Mouse (Mus musculus) lung, embryonic 15.5 days (tissue): ENCODE results near the gene Gm48551. TPM values are rescaled to one million over a fixed set of nuclear protein-coding genes. Genes with fewer than 3 reads are reported as not detected.

ENCODE experiments used
- ATAC-seq: fragments of 200-750 bp; cut with Nextera tagmentation; 2 replicates; pipeline ENCODE4 v1.8.0; 2017; ENCODE audit warnings: moderate number of reproducible peaks, borderline replicate concordance; ENCODE audit not compliant: low FRiP score, low TSS enrichment; ENCODE audit errors: extremely low read depth
- H3K27ac ChIP-seq: fragments of 300-500 bp; sonication (generic); 2 replicates; pipeline ENCODE4 v1.5.1; 2015; ENCODE audit warnings: moderate library complexity, mild to moderate bottlenecking, inconsistent platforms
- H3K27me3 ChIP-seq: fragments of 300-500 bp; sonication (generic); 2 replicates; pipeline ENCODE4 v1.6.1; 2015; ENCODE audit warnings: inconsistent platforms
- H3K36me3 ChIP-seq: fragments of 300-500 bp; sonication (generic); 2 replicates; pipeline ENCODE4 v1.6.1; 2015; ENCODE audit warnings: inconsistent platforms
- H3K4me1 ChIP-seq: fragments of 300-500 bp; sonication (generic); 2 replicates; pipeline ENCODE4 v1.6.1; 2015; ENCODE audit warnings: inconsistent platforms
- H3K4me2 ChIP-seq: fragments of 300-500 bp; sonication (generic); 2 replicates; pipeline ENCODE4 v1.6.1; 2015; ENCODE audit warnings: inconsistent platforms, mild to moderate bottlenecking, moderate library complexity
- H3K4me3 ChIP-seq: fragments of 300-500 bp; sonication (generic); 2 replicates; pipeline ENCODE4 v1.5.1; 2015; ENCODE audit warnings: mild to moderate bottlenecking, inconsistent platforms
- H3K9ac ChIP-seq: fragments of 300-500 bp; sonication (generic); 2 replicates; pipeline ENCODE4 v1.6.1; 2015; ENCODE audit warnings: inconsistent platforms
- H3K9me3 ChIP-seq: fragments of 300-500 bp; sonication (generic); 2 replicates; pipeline ENCODE4 v1.6.1; 2016; ENCODE audit warnings: inconsistent platforms
- WGBS: fragments of 180-500 bp; shearing (Covaris S2); methylation state at CpG from one replicate; pipeline ENCODE4 v1.1.7; 2015; 5-methylcytosine and 5-hydroxymethylcytosine counted together
- polyA plus RNA-seq: library from polyadenylated mRNA; unstranded; fragments of >200 nt; fragmentation: Nextera tagmentation; extraction: Ambion mirVana; gene quantifications from 2 replicates; pipeline ENCODE4 v1.2.1, GENCODE M21; 2015

The Gm48551 gene
- polyA plus RNA-seq, 1 experiment from 2014 or later, result 1.6 TPM

DNA sequence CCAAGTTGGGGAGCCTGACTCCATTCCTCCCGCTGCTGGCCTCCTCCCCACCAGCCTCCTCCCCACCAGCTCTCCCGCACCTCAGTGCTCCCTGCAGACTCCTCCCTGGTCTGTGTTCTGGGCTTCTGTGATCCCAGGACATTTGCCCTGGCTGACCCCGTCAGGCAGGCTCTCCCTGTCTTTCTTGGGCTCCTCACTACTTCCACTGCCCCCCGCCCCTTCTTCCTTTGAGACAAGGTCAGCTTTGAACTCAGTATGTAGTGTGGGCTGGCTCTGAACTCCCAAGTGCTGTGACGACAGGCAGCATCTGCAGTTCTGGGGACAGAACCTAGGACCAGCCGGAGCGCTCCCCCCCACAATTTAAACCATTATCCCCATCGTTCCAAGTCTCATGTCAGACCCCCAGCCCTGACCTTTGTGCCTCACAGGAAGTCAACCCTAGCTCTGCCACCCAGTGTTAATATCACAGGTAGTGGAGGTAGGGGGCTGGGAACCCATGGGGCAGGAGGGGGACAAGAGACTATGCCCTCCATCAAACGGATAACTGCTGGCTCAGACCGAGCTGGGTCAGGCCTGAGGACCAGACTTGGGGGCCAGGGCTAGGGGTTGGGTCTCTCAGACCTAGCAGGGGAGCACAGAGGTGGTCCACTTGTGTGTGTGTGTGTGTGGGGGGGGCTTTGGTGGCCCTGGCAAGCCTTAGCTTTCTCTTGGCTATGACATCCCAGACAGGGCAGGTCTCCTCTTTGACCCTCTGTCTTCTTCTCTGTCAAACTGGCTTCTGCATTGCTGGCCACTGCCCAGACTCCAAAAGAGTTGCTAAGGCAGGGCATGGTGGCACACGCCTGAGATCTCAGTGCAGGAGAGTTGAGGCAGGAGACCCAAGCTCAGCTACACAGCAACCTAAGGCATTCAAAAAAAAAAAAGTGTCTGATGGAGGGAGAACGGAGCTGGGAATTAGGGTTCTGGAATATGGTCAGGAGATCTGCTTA lies 33.3 kb downstream of the Gm48551 start:
- peak; percentile 17; the same call in 1 of the 2 replicates for ATAC-seq
- Histone ChIP-seq H3K27me3 (no peaks in the 10 kb centered on the region), H3K27ac (peak overlapping the region; percentile 98), H3K36me3 (peaks cover 10% of the 10 kb centered on the region), H3K4me1 (peaks cover 79% of the 10 kb centered on the region), H3K4me3 (peak overlapping the region; percentile 28), H3K4me2 (peak overlapping the region; percentile 67), H3K9ac (peak overlapping the region; percentile 33), H3K9me3 (no peaks in the 10 kb centered on the region)
- WGBS, result 53% methylated on average over 11 of the region's 12 CpGs

DNA sequence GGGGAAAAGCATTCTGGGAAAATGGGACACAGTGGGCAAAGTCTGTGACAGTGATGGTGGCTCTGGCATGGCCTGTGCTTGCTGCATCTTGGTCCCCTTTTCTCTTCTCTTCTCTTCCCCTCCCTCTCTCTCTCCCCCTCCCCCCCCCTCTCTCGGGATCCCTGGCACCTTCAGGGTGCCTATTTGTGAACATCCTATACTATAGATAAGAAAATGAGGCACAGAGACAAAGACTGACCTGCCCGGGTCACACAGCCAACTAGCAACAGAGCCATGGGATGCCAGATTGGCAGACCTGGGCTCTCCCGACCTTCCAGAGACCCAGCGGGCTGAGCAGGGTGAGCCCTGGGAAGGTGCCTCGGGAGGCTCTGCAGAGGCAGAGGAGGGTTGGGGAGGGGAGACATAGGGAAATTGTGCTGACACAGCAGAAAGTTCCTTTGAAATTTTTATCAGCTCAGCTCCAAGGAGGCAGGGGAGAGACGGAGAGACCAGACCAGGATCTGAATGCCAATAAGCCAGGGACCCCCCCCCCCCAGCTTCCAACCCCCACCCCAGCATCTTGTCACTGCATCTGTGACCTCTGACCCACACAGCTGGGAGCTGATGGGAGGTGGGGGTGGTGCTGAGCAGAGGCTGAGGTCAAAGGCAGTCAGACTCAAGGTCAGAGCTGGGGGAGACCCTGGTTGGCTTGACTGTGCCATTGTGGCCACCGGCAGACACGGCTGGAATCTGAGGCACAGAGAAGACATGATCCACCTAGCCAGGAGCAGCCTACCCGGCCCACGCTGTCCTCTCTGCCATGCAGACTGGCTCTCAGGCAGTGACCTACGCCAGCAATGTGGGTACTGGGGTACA lies 34.2 kb downstream of the Gm48551 start:
- Histone ChIP-seq H3K27ac (0 out of 2 replicates have a peak overlapping the region, but pooled peaks have one; percentile 98), H3K36me3 (peaks cover 10% of the 10 kb centered on the region), H3K9ac (no peak overlapping the region), H3K27me3 (no peaks in the 10 kb centered on the region), H3K4me1 (peaks cover 70% of the 10 kb centered on the region), H3K4me3 (no peak overlapping the region), H3K4me2 (no peak overlapping the region), H3K9me3 (no peaks in the 10 kb centered on the region)
- 53% methylated on average over 11 of the region's 11 CpGs for WGBS
- ATAC-seq, result no peak

DNA sequence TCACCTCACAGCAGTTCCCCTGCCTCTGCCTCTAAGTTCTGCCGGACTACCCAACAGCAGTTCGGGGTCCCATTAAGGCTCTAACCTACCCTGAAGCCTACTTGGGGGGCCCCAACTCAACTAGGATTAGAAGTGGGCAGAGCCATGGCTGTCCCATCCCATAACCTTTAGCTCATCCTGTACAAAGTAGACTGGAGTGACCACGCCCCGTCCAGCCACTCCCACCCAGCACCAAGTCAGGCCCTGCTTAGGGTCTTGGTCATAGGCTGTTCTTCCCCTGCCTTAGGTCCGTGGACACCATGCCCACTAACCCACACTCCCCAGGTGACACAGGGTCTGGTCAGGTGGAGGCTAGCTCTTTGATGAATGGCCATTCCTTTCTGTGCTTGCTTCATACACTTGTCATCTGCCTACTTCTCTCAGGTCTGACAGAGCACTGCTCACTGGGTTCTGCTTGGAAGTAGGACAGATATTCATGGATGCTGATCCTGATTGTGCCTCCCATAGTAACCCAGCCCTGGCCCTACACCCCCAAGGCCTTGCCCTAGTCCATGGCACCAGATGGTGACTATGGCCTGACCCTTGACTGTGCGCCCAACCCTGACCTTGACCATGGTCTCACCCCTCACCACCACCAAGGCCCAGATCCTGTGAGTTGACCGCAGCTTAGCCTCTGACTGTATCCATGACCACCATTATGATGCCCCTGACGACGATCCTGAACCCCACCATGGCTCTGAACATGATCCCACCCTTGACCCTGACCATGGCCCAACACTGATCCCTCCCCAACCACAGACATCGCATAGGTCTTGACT lies 35.1 kb downstream of the Gm48551 start:
- Histone ChIP-seq H3K9ac (no peak overlapping the region), H3K27me3 (no peaks in the 10 kb centered on the region), H3K36me3 (peaks cover 10% of the 10 kb centered on the region), H3K4me1 (peaks cover 68% of the 10 kb centered on the region), H3K27ac (no peak overlapping the region), H3K4me2 (no peak overlapping the region), H3K9me3 (no peaks in the 10 kb centered on the region), H3K4me3 (no peak overlapping the region)
- 93% methylated on average over 10 of the region's 10 CpGs for WGBS
- ATAC-seq, result no peak

DNA sequence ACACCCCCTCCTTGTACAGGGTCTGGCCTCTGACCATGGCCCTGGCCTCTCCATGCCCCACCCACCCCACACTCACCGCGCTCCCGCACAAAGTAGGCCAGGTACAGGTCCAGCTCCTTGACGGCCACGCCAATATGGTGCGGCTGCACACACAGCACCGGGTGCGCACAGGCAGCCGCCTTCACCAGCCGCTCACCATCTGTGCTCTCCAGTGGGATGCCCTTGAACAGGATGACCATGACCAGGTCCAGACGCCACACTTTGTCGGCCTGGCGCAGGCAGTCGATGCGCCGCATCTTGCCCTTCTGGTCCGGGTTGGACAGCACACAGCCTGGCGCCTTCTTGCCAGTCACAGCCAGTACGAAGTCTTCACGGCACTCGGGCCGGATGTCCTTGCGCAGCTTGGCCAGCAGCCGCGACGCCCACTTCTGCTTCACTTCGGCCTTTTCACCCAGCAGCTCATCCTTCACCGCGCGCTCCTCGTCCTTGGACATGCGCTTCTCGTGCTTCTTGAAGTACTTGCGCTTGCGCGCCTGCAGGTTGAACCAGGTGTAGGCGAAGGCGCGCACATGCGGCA lies 36.0 kb downstream of the Gm48551 start:
- ATAC-seq, result no peak
- no peak overlapping the region for H3K27ac ChIP-seq
- no peak overlapping the region for H3K4me3 ChIP-seq
- H3K4me1 ChIP-seq, result peaks cover 68% of the 10 kb centered on the region
- H3K27me3 ChIP-seq, result no peaks in the 10 kb centered on the region
- H3K9ac ChIP-seq, result no peak overlapping the region
- WGBS, result 72% methylated on average over 40 of the region's 40 CpGs
- H3K36me3 ChIP-seq, result peaks cover 10% of the 10 kb centered on the region
- H3K9me3 ChIP-seq, result no peaks in the 10 kb centered on the region
- H3K4me2 ChIP-seq, result no peak overlapping the region

DNA sequence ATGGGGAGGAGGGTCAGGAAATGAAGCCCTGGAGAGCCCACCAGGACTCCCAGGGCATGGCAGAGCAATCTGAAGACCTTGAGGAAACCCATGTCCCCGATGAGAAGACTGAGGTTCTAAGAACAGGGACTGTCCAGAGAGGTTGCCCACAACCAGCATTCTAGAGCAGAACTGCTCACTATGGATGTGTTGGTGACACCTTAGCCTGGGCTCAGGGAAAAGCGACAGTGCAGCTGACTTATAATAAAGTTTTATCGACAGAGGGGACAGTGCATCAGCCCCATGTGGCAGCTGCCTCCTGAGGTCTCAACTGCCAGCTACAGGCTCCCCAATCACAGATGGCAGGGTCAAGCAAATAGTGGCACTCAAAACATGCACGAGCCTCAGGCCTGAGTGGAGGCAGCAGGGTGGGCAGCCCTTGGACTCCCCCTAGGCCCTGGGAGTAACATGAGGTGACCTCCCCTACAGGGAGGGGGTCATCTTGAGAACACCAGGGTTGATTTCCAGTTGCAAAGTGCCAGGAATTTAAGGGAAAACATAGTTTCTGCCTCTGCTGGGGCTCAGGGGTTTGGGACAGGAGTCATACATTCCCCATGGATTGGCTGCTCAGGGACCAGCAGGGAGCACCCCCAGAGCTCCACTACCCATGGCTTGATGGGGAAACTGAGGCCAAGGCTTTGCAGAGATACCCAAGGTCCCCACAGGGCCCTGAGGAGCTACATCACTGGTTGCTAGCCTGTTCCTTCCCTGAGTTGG lies 37.0 kb downstream of the Gm48551 start:
- no peak overlapping the region for H3K27ac ChIP-seq
- H3K9ac ChIP-seq, result no peak overlapping the region
- no peaks in the 10 kb centered on the region for H3K27me3 ChIP-seq
- peaks cover 66% of the 10 kb centered on the region for H3K4me1 ChIP-seq
- no peaks in the 10 kb centered on the region for H3K9me3 ChIP-seq
- H3K4me2 ChIP-seq, result no peak overlapping the region
- H3K36me3 ChIP-seq, result peaks cover 10% of the 10 kb centered on the region
- H3K4me3 ChIP-seq, result no peak overlapping the region
- WGBS, result 67% methylated on average over 4 of the region's 4 CpGs
- ATAC-seq, result no peak

DNA sequence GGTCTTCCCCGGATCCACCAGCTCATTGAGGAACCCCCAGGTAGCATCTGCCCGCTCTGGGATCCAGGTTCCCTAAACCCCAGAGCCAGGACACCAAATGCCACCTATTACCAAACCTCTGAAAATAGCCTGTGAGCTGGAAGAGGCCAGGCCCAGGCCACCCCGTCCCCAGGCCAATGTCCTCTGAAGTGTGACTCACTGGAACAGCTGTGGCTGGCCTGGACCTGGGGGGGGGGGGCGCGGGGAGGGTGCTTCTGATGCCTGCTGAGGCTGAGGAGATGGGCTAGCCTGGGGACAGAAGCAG lies 37.5 kb downstream of the Gm48551 start:
- peaks cover 61% of the 10 kb centered on the region for H3K4me1 ChIP-seq
- no peak overlapping the region for H3K4me2 ChIP-seq
- no peak overlapping the region for H3K9ac ChIP-seq
- H3K27ac ChIP-seq, result no peak overlapping the region
- ATAC-seq, result no peak
- peaks cover 10% of the 10 kb centered on the region for H3K36me3 ChIP-seq
- WGBS, result 83% methylated on average over 5 of the region's 5 CpGs
- H3K27me3 ChIP-seq, result no peaks in the 10 kb centered on the region
- H3K9me3 ChIP-seq, result no peaks in the 10 kb centered on the region
- H3K4me3 ChIP-seq, result no peak overlapping the region

DNA sequence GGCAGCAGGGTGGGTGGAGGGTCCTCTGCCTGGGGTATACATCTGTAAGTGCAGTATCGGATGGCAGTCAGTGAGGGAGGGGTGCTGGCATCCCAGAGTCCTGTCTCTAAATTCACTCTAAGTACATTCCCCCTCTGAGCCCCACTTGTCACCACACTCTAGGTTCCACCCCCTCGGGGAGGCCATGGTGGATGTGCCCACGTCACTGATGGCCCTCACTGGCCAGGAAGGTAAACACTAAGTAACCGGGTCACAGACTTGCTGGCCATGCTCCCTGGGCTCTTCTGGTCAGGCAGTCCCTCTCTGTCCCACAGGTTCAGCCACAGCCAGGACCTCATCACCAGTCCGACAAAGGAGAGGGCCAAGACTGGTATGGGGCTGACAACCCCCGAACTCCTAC lies 37.9 kb downstream of the Gm48551 start:
- peaks cover 58% of the 10 kb centered on the region for H3K4me1 ChIP-seq
- 64% methylated on average over 6 of the region's 6 CpGs for WGBS

DNA sequence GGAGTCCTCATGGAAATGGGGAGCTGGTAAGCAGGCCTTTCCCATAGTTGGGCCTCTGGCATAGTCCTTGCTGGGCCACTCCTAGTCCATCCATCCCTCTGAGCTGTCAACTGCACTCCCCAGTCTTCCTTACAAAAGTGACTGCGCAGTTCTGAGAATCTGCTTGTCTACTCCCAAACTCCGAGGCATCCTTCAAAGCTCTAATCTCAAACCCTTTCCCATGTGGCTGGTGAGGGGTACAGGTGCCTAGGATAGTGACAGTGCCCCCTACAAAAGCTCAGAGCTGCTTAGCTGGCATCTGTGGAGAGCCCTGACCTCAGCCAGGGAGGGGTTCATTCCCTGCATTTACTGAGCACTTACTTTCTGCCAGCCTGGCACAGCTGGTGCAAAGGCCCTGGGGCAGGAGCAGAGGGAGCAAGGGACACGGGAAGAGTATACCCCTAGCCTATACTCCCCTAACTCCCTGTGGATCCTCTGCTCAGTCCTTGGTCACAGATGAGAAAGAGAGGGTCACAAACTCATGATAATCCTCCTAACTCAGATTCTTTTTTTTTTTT lies 38.5 kb downstream of the Gm48551 start:
- Histone ChIP-seq H3K9ac (no peak overlapping the region), H3K4me2 (no peak overlapping the region), H3K9me3 (no peaks in the 10 kb centered on the region), H3K36me3 (peaks cover 10% of the 10 kb centered on the region), H3K27me3 (no peaks in the 10 kb centered on the region), H3K4me1 (peaks cover 56% of the 10 kb centered on the region), H3K4me3 (no peak overlapping the region), H3K27ac (no peak overlapping the region)
- 80% methylated on average over 3 of the region's 3 CpGs for WGBS
- no peak for ATAC-seq

More for the DNA sequence above, 37.9 kb downstream of the Gm48551 start:
- H3K4me3 ChIP-seq, result no peak overlapping the region
- ATAC-seq, result no peak
- no peaks in the 10 kb centered on the region for H3K9me3 ChIP-seq
- H3K4me2 ChIP-seq, result no peak overlapping the region
- no peak overlapping the region for H3K27ac ChIP-seq
- no peaks in the 10 kb centered on the region for H3K27me3 ChIP-seq
- H3K9ac ChIP-seq, result no peak overlapping the region
- H3K36me3 ChIP-seq, result peaks cover 10% of the 10 kb centered on the region

DNA sequence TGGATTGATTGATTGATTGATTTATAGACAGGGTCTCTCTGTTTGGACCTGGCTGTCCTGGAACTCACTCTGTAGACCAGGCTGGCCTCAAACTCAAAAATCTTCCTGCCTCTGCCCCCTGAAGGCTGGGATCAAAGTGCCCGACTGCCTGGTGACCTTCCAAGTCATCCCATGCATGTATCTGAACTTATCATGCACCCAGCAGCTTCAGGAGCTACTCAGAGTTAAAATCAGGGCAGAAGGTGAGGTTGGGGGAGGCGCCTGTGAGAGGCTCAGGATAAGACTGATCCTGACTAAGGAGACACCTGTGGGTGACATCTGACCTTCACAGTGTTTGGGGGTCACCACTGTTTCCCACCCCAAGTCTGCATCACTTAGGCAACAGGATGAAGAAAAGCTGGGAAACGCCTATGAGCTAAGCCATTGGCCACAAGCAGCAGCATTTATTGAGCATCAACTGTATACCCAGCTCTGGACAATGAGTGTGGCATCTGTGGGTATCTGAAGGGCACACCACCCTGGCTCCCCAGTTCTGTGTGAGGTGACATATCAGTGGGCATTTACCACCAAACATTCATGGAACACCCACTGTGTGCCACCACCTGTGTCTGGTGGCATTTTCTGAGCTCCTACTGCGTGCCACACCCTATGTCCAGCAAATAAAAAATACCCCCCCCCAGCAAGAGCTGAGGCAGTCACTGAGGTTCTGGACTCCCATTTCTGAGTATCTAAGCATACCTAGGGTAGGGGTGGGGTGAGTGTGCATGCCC lies 39.4 kb downstream of the Gm48551 start:
- Histone ChIP-seq H3K4me3 (peak overlapping the region; percentile 74), H3K9ac (peak overlapping the region; percentile 25), H3K4me2 (peak overlapping the region; percentile 89), H3K4me1 (peaks cover 46% of the 10 kb centered on the region), H3K36me3 (peaks cover 10% of the 10 kb centered on the region), H3K27me3 (0 out of 2 replicates have a peak, but pooled peaks cover 3% of the 10 kb centered on the region), H3K9me3 (no peaks in the 10 kb centered on the region), H3K27ac (peak overlapping the region; percentile 78)
- 68% methylated on average over 4 of the region's 4 CpGs for WGBS
- ATAC-seq, result no peak
